Mouse (Mus musculus) forebrain, embryonic 11.5 days (tissue): ENCODE results near the gene Adat2. TPM values are rescaled to one million over a fixed set of nuclear protein-coding genes. Genes with fewer than 3 reads are reported as not detected.

ENCODE experiments used
- ATAC-seq: fragments of 200-750 bp; cut with Nextera tagmentation; replicated peaks from 2 replicates; pipeline ENCODE4 v1.8.0; 2017; ENCODE audit warnings: moderate TSS enrichment; ENCODE audit not compliant: low FRiP score
- DNase-seq: peaks from one replicate; pipeline ENCODE4 v3.0.0-alpha.2; 2017; ENCODE audit warnings: low spot score
- H3K27ac ChIP-seq: fragments of 300-500 bp; sonication (generic); 2 replicates; pipeline ENCODE4 v1.5.1; 2014; ENCODE audit warnings: low read depth, low read length
- H3K27me3 ChIP-seq: fragments of 300-500 bp; sonication (generic); 2 replicates; pipeline ENCODE4 v1.6.1; 2014; ENCODE audit warnings: mild to moderate bottlenecking, low read length, mixed read lengths; ENCODE audit not compliant: control insufficient read depth, insufficient read depth
- H3K36me3 ChIP-seq: fragments of 300-500 bp; sonication (generic); 2 replicates; pipeline ENCODE4 v1.6.1; 2014; ENCODE audit warnings: mild to moderate bottlenecking, low read length, moderate library complexity, mixed read lengths; ENCODE audit not compliant: control insufficient read depth, insufficient read depth
- H3K4me1 ChIP-seq: fragments of 300-500 bp; sonication (generic); replicated peaks from 2 replicates; pipeline ENCODE4 v1.6.1; 2014; ENCODE audit warnings: low read length, mixed read lengths; ENCODE audit not compliant: control insufficient read depth, insufficient read depth
- H3K4me2 ChIP-seq: fragments of 300-500 bp; sonication (generic); 2 replicates; pipeline ENCODE4 v1.6.1; 2014; ENCODE audit warnings: low read depth, mild to moderate bottlenecking, low read length, moderate library complexity, mixed read lengths; ENCODE audit not compliant: severe bottlenecking
- H3K4me3 ChIP-seq: fragments of 300-500 bp; sonication (generic); 2 replicates; pipeline ENCODE4 v1.5.1; 2014; ENCODE audit warnings: low read depth, low read length
- H3K9ac ChIP-seq: fragments of 300-500 bp; sonication (generic); 2 replicates; pipeline ENCODE4 v1.6.1; 2014; ENCODE audit warnings: low read length
- H3K9me3 ChIP-seq: fragments of 300-500 bp; sonication (generic); 2 replicates; pipeline ENCODE4 v1.6.1; 2016; ENCODE audit warnings: low read length, mixed read lengths; ENCODE audit not compliant: control insufficient read depth
- WGBS: fragments of 180-500 bp; shearing (Covaris S2); extraction: QIAGEN DNeasy Blood & Tissue Kit; methylation state at CpG from one replicate; pipeline ENCODE4 v1.1.7; 2014; 5-methylcytosine and 5-hydroxymethylcytosine counted together
- polyA plus RNA-seq: library from polyadenylated mRNA; unstranded; fragments of >200 nt; fragmentation: Nextera tagmentation; extraction: Ambion mirVana; gene quantifications from 2 replicates; pipeline ENCODE4 v1.2.1, GENCODE M21; 2014

Adat2 gene
- polyA plus RNA-seq, 1 experiment from 2014 or later = 3.4 TPM

DNA sequence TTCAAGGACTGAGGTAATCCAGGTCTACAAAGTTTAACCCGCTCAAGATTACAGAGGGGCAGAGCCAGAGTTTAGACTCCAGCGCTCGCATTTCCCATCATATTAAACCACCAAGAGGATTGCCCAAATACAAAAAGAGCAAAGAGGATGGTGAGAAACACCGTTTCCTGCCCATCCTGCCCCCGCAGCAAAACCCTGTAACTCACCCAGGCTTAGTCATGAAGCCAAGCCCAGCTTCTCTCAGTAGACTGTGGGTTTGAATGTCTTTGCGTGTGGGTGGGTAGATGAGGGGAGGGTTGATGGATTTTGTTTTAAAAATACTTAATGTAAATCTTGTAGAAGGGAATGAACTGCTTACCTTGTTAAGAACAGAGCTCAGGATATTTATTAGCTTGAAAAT, 19.7 kb downstream of the Adat2 start:
- H3K4me2 ChIP-seq = no peak overlapping the region
- WGBS = 91% methylated on average over 6 of the region's 6 CpGs
- peaks cover 8% of the 10 kb centered on the region for H3K27me3 ChIP-seq
- H3K9me3 ChIP-seq = no peaks in the 10 kb centered on the region
- no peak for DNase-seq
- H3K4me3 ChIP-seq = no peak overlapping the region
- no peaks in the 10 kb centered on the region; the same call in 1 of the 2 replicates for H3K4me1 ChIP-seq
- H3K27ac ChIP-seq = no peak overlapping the region
- ATAC-seq = no peak
- H3K36me3 ChIP-seq = no peaks in the 10 kb centered on the region
- H3K9ac ChIP-seq = no peak overlapping the region

DNA sequence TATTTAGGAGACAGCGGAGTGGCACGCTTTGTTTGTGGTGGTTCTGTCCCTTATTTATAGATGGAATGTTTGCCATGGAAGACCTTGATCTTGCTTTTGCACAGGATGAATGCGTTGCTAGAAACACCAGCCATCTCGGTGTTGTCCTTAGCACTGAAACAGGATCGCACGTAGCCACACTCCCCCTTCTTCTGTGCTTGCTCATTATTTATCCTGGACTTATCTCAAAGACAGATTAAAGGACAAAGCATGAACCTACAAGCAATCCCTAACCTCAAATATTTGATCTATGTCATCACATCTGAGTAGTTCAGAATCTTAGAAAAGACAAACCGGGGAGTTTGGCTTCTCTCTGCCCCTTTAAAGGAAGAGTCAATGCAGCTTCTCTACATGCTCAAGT, 24.4 kb downstream of the Adat2 start:
- no peaks in the 10 kb centered on the region for H3K27me3 ChIP-seq
- no peaks in the 10 kb centered on the region for H3K4me1 ChIP-seq
- H3K9ac ChIP-seq = no peak overlapping the region
- no peak overlapping the region for H3K4me3 ChIP-seq
- H3K9me3 ChIP-seq = no peaks in the 10 kb centered on the region
- no peaks in the 10 kb centered on the region for H3K36me3 ChIP-seq
- H3K4me2 ChIP-seq = no peak overlapping the region
- H3K27ac ChIP-seq = no peak overlapping the region
- 82% methylated on average over 7 of the region's 7 CpGs for WGBS
- no peak for ATAC-seq
- no peak for DNase-seq

DNA sequence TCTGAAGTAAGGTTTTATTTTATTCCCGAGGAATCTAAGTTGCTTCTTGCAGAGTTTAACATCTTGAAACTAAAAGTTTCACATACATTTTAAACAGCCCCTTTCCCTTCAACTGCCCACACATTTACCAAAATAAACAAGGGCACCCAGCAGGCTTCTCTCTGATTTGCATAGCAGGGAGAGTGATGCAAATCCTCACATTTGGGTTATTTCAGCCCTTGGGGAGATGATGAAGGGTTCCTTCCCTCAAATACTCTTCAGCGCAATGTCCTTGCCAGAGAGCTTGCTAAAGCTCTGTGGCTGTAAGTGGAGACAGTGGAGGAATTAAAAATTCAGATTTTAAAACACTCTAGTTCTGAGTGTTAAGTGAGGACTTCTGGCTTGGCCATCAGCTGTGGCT, 35.2 kb downstream of the Adat2 start:
- H3K27ac ChIP-seq = no peak overlapping the region
- no peaks in the 10 kb centered on the region for H3K4me1 ChIP-seq
- H3K9me3 ChIP-seq = no peaks in the 10 kb centered on the region
- no peak overlapping the region for H3K4me3 ChIP-seq
- 79% methylated on average over 2 of the region's 2 CpGs for WGBS
- H3K36me3 ChIP-seq = no peaks in the 10 kb centered on the region
- H3K4me2 ChIP-seq = no peak overlapping the region
- DNase-seq (no peak), ATAC-seq (no peak)
- no peaks in the 10 kb centered on the region for H3K27me3 ChIP-seq
- H3K9ac ChIP-seq = no peak overlapping the region

DNA sequence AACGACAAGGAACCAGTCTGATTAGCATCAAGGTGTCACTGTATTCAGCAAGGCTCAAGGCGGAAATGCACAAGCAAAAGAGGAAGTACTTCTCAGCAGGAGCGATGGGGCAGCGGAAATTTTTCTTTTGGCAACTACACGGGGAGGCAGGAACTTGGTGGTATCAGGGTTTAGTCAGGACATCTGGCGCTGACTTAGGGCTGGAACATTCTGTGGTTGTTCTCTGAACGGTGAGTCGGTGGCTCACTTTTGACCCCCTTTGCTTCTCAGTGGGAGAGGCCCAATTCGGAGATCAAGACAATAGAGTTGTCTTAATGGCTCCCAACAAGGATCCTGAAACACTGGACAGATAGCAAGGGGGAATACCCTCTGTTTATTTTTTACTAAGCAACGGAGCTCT, 39.5 kb downstream of the Adat2 start:
- Histone ChIP-seq H3K27me3 (no peaks in the 10 kb centered on the region), H3K9ac (no peak overlapping the region), H3K4me2 (no peak overlapping the region), H3K4me3 (no peak overlapping the region), H3K36me3 (no peaks in the 10 kb centered on the region), H3K27ac (no peak overlapping the region), H3K9me3 (no peaks in the 10 kb centered on the region), H3K4me1 (no peaks in the 10 kb centered on the region)
- ATAC-seq = no peak
- WGBS = 94% methylated on average over 10 of the region's 10 CpGs
- DNase-seq = no peak

DNA sequence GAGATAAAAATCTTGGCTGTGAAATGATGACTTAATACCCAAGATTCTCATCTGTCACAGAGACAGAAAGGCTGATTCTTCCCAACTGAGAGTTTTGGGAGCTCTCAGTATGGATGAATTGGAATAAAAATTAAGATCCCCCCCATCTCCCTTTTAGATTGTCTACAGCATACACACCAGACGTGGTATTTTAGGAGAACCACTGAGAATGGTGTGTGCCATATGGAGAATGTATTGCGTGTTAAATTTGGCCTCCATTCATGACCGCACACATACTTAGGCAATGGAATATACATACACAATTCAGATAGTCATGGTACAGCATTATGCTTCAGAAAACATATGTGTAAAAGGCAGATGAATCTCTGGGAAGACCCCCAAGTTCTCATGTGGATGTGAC, 40.8 kb downstream of the Adat2 start:
- Histone ChIP-seq H3K4me1 (no peaks in the 10 kb centered on the region), H3K27ac (no peak overlapping the region), H3K4me2 (no peak overlapping the region), H3K9ac (no peak overlapping the region), H3K27me3 (no peaks in the 10 kb centered on the region), H3K9me3 (no peaks in the 10 kb centered on the region), H3K4me3 (no peak overlapping the region), H3K36me3 (no peaks in the 10 kb centered on the region)
- DNase-seq (no peak), ATAC-seq (no peak)
- WGBS = 88% methylated on average over 3 of the region's 3 CpGs

DNA sequence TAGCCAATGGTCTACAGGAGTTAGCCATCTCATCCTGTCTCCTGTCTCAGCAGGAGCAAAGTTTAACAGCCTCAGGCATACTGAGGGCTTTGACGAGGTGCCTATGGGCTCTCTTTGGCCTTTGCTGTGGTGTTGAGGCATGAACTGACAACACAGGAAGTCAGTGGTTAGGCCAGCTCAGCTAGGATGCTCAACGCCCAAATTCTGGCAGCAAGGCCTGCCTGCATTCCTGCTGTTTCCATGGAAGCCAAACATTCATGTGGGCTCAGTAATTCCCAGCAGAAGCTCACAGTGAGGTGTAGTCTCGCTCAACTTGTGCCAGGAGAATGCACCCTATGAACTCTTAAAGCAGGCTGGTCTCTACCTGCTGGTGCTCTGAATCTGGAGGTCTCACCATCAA, 43.4 kb downstream of the Adat2 start:
- DNase-seq (no peak), ATAC-seq (no peak)
- WGBS = 64% methylated on average over 3 of the region's 3 CpGs
- no peak overlapping the region for H3K4me2 ChIP-seq
- no peaks in the 10 kb centered on the region for H3K4me1 ChIP-seq
- no peak overlapping the region for H3K4me3 ChIP-seq
- no peaks in the 10 kb centered on the region for H3K9me3 ChIP-seq
- H3K27ac ChIP-seq = no peak overlapping the region
- H3K36me3 ChIP-seq = no peaks in the 10 kb centered on the region
- no peak overlapping the region for H3K9ac ChIP-seq
- H3K27me3 ChIP-seq = no peaks in the 10 kb centered on the region

DNA sequence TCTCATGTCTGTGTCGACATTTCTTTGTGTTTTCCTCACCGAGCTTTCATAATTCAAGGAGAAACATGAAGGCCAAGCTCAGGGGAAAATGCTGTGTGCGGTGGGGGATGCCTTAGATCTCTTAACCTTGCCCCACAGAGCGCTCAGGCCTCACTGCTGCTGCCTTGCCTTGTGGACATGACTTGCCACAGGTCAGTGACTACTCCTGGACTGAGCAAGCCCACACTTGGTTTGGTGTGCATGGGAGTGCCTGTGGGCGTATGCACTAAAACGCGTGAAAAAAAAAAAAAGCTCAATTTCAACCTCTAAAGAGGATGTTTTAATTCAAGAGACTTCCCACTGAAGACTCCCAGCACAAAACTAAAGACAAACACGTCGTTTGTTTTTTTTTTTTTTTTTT, 44.2 kb downstream of the Adat2 start:
- H3K4me3 ChIP-seq = no peak overlapping the region
- no peaks in the 10 kb centered on the region for H3K4me1 ChIP-seq
- H3K9me3 ChIP-seq = no peaks in the 10 kb centered on the region
- no peaks in the 10 kb centered on the region for H3K36me3 ChIP-seq
- H3K27ac ChIP-seq = no peak overlapping the region
- H3K9ac ChIP-seq = no peak overlapping the region
- H3K4me2 ChIP-seq = no peak overlapping the region
- WGBS = 82% methylated on average over 9 of the region's 9 CpGs
- no peak for DNase-seq
- ATAC-seq = no peak
- H3K27me3 ChIP-seq = no peaks in the 10 kb centered on the region

DNA sequence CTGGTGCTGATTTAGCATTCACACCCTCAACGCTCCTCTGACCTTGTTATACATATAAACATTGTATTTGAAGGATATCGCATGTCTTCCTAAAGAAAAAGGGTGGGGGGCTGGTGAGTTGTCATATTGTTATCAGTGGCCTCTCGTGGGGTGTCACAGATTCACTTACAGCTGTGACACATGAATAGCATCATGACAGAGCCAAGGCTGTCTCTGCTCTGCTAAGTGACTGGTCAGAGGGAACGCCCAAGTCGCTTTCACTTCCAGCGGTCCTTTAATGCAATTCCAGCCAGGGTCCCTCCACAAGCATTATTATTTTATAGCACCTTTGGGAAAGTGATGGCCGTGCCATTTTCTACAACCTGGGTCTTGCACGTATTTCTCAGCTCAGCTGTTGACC, 44.8 kb downstream of the Adat2 start:
- no peak for ATAC-seq

DNA sequence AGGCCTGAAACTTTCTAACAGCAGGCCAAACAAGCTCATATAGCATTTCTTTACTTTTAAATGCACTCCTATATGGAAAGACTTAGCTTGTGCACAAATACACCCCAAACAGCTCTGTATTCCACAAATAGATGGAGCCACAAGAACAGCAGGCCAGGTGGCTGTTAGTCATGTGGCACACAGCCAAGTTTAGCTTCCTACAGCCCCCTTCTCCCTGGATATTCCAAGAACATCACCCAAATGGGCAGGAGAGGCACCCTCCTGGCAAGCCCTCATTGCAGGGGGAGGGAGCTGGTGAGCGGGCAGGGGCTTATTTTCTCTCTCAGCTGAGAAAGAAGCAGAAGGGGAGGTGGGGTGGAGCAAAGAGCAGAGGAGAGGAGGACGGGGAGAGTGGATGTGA, 48.2 kb downstream of the Adat2 start:
- no peaks in the 10 kb centered on the region for H3K4me1 ChIP-seq
- 72% methylated on average over 2 of the region's 2 CpGs for WGBS
- no peak for DNase-seq
- no peak overlapping the region for H3K27ac ChIP-seq
- H3K4me2 ChIP-seq = no peak overlapping the region
- no peaks in the 10 kb centered on the region for H3K27me3 ChIP-seq
- no peaks in the 10 kb centered on the region for H3K9me3 ChIP-seq
- no peak overlapping the region for H3K4me3 ChIP-seq
- no peaks in the 10 kb centered on the region for H3K36me3 ChIP-seq
- no peak overlapping the region for H3K9ac ChIP-seq
- ATAC-seq = no peak

More for the DNA sequence above, 44.8 kb downstream of the Adat2 start:
- no peaks in the 10 kb centered on the region for H3K4me1 ChIP-seq
- no peak overlapping the region for H3K9ac ChIP-seq
- 86% methylated on average over 8 of the region's 8 CpGs for WGBS
- H3K4me2 ChIP-seq = no peak overlapping the region
- no peaks in the 10 kb centered on the region for H3K27me3 ChIP-seq
- DNase-seq = no peak
- H3K36me3 ChIP-seq = no peaks in the 10 kb centered on the region
- no peaks in the 10 kb centered on the region for H3K9me3 ChIP-seq
- no peak overlapping the region for H3K27ac ChIP-seq
- H3K4me3 ChIP-seq = no peak overlapping the region
